Mouse (Mus musculus) embryonic fibroblast, embryonic 13.5 days (primary cell): ENCODE measurements at regions not wholly inside any gene's neighbourhood (a gene's known extent, or its start where the extent isn't known, plus 50 kb on each side); places are given as distances from the start of the nearest gene placed in this dataset.
A peak's percentile ranks its signal among the peaks of the same experiment; 100 is the strongest.

ENCODE experiments used
- CTCF ChIP-seq: IDR thresholded peaks from 2 replicates; pipeline ENCODE4 v1.5.1; 2011; ENCODE audit warnings: mild to moderate bottlenecking, control low read depth, low read length, moderate library complexity, borderline replicate concordance; ENCODE audit not compliant: insufficient read depth
- POLR2A ChIP-seq: IDR thresholded peaks from 2 replicates; pipeline ENCODE4 v1.6.1; 2011; ENCODE audit warnings: low read depth, mild to moderate bottlenecking, control low read depth, low read length, moderate library complexity

DNA sequence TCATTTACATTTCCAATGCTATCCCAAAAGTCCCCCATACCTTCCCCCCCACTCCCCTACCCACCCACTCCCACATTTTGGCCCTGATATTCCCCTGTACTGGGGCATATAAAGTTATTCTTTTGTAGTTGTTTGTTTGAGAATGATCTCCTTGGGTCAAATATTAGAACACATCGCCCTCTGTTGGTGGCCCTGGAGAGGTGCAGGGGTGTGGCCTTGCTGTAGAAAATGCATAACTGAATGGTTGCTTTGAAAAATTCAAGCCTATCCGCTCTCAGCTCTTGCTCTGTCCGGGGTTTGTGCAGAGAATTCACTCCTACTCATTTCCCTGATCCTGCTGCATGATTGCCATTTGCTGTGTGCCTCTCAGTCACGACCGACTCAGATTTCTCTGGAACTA is 336.4 kb upstream of the Epha6 start:
- peak; percentile 19; the same call in 1 of the 2 replicates for TF ChIP-seq CTCF
- TF ChIP-seq POLR2A: no peak
